Mouse (Mus musculus) MEL-GATA-1-ER (cell line): ENCODE measurements around the gene Dph1.

Source experiments
- DNase-seq: peaks from one replicate; pipeline ENCODE4 v3.0.0-alpha.2; 2012; ENCODE audit warnings: low read depth; ENCODE audit errors: extremely low read depth

Gene Dph1

GRCm38 (mm10) chr11:75204472-75204871 is 13.4 kb upstream of the Dph1 start:
- no peak for DNase-seq

- no peak for DNase-seq
Measured at GRCm38 (mm10) chr11:75203926-75204325, 12.9 kb upstream of the Dph1 start.

DNA sequence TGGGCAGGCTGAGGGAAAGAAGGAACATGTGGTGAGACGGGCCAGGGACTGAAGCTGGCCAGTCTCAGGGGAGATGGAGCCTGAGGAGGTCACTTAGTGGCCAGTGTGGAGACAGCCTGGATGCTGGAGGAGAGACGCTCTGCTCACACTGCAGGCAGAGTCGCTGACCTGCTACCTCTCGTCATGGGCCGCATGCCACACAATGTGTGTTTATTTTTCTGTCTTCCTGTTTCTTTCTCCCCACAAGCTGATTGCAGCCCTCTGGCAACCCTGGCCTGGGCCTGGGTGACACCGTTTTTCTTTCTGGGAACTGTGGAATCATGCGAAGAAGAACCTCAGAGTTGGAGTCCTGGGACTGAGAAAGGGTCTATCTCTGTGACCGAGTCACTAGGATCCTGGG is 10.7 kb upstream of the Dph1 start:
- DNase-seq = no peak

- DNase-seq = no peak
Measured at GRCm38 (mm10) chr11:75200935-75201334, 9.9 kb upstream of the Dph1 start.

DNA sequence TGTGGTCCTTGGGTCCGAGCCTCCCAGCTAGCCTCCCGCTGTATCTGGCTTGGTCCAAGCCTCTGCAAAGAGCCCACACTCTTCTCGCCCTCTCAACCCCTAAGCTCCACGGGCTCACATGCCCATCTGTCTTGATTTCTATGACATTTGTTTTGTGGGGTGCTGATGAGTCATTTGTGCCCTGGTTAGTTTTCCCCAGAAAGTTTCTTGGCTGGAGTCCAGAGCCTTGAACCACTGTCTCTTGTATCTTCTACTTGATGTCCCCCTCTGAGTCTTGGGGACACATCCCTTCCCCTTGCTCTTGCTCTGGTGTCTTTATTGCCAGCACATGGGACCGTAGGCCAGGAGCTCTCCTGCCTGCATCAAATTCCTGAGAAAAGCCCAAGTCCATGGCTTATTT is 8.9 kb upstream of the Dph1 start:
- DNase-seq = no peak

GRCm38 (mm10) chr11:75198792-75199191 is 7.8 kb upstream of the Dph1 start:
- no peak for DNase-seq

- DNase-seq = no peak
Measured at GRCm38 (mm10) chr11:75197956-75198355, 6.9 kb upstream of the Dph1 start.

DNA sequence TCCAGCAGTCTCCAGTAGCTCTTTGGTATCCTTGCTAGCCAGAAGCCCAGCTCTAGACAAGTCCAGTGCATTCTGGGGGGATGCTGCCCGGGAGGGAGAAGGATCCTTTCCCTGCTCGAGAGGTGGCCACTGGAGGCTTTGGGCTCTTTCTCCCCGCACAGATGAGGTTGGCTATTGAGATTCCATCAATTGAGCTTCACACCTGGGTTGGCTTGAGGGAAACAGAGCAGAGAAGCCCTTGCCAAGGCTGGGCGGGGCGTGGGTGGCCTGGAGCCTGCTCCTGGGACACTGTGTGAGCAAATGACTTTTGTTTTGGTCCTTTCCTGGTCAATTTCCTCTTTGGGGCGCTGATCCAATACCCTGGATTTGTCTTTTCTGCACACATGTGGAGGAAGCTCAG is 5.1 kb upstream of the Dph1 start:
- no peak for DNase-seq

GRCm38 (mm10) chr11:75194850-75195461 is 3.9 kb upstream of the Dph1 start:
- no peak for DNase-seq

DNA sequence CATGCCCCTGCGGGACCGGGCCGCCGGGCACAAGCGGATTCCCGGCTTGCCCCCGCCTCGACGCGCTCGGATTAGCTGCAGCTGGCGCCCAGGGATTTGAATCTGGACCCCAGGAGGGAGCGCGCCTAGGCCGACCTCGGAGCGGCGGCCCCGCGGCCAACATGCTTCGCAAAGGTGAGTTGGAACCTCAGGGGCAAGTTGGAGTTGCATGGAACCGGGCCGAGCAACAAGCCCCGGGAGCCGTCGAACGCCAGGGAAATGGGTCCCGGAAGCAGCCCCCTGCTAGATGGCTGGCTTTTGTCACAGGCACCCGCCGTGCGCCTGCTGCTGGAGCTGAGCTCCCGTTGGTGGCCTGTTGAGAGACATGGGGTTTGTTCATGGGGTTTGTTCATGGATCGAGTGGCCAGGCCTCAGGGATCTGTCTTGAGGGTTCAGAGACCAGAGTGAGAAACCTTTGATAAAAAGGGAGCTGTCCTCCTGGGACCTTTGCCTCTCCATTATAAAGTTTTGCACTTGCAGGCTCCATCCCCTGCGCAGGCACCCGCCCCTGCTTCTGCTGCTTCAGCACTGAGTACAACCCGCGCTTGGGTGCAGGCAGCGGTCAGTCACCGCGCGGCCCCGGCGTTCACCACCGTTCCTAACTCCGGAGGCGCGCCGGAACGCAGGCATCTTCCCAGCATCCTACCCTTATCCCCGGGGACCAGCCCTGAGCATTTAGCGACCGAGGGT is 3.2 kb upstream of the Dph1 start:
- DNase-seq = no peak

- no peak for DNase-seq
Measured at GRCm38 (mm10) chr11:75193256-75194071, 2.4 kb upstream of the Dph1 start, which contains the start of gene Rtn4rl1. Rtn4rl1 (plus strand) TSS chr11:75193783.

- no peak for DNase-seq
Measured at GRCm38 (mm10) chr11:75192336-75193214, 1.5 kb upstream of the Dph1 start.

- no peak for DNase-seq
Measured at GRCm38 (mm10) chr11:75191841-75192240, 800 bp upstream of the Dph1 start.

- DNase-seq = no peak
Measured at GRCm38 (mm10) chr11:75190371-75190724, 693 bp downstream of the Dph1 start.

- DNase-seq = no peak
Measured at GRCm38 (mm10) chr11:75189713-75190370, 1.2 kb downstream of the Dph1 start.

GRCm38 (mm10) chr11:75184986-75185385 is 6.1 kb downstream of the Dph1 start:
- DNase-seq = no peak

DNA sequence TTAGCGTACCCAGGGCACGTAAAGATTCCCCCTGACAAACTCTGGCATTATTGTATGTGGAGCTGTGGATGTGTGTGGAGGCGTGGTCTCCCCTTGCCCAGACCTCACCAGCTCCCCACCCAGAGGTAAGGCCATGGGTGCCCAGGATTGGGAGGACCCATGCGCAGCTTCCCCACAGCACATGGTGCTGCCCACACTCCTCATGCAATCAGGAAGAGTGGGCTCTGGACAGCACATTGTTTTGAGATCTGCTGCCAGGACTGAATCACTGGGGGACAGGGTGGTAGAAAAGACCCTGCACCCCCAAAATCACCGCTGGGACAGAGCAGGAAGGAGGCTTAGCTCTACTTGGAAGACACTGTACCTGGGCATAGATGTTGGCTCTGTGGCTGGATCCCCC is 6.5 kb downstream of the Dph1 start:
- DNase-seq = no peak

DNA sequence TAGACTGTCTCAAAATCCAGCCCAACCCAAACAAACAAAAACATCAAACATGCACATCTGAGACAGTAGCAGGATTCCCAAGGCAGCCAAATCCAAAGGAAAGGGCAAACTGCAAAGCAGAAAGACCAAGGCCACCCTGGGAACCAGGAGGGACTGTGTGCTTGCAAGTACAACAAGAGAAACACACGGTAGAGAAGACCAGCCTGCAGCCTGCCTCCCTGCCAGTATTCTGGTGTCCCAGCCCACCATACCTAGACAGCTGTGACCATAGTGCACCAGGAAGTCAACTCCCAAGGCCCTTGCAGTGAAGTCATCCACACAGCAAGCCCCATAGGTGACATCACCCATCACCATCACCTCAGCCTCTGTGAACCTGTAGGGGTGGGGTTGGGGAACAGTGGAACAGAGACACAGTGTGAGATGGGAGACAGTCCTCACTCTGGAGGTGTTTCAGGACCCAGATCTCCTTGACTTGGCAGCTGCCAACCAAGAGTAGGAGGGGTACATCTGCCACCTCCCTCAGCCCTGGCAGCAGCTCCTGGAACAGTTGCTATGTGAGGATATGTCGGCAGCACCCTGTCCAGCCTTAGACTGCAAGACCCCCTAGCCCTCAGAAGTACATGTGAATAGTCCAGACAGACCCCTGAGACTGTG is 7.0 kb downstream of the Dph1 start:
- DNase-seq = no peak

DNA sequence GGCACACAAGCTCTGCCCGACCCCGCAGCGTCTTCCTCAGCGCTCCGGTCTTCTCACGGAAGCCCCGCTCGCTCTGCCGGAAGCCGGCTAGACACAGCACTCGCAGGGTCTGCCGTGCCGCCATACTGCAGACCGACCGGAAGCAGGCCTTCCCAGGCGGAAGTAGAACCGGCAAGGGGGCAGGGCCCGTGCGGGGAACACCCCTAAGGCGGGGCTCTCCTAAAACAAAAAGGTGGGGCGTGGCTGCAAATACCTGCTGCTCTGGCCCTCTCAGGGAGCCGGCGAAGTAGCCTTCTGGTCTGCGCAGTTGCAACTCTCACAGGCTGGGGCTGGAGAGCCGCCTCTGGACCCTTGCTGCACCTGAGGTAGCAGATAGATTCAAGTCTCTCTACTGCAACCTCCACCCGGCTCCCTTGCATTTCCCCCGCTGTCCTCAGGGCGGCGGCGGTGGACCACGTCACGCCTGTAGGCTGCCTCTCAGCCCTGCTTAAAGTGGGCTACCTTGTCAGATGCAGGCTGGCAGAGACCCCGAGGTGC is 12.3 kb downstream of the Dph1 start, which contains the start of gene Ovca2:
TSS of gene Ovca2 (minus strand) at position 164 of the 537 bp plus-strand sequence.
- DNase-seq = no peak

DNA sequence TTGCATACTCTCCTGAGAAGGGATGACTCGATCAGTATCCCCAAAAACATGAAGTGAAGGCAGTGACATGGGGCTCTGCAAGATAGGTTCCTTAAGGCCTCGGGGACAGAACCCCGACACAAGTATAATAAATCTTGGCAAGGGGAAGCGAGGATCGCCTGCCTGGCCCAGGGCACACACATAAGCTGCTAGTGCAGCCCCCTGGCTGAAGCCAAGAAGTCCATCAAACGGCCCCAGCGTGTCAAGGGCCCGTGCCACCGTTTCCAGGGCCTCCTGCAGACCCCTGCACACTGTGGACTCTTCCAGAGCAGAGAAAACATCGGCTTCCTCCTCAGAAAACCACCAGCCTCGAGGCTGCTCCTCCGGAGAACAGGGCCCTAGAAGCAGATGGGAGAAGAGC is 13.0 kb downstream of the Dph1 start:
- no peak for DNase-seq
